Mouse (Mus musculus) cortical plate, adult 2 months (tissue): Measurements from ENCODE around the gene Wnt10a.

Experiments used
- CTCF ChIP-seq: fragments of 200-500 bp; IDR thresholded peaks from 2 replicates; pipeline ENCODE4 v1.5.1; 2011; ENCODE audit warnings: mild to moderate bottlenecking, control low read depth, low read length; ENCODE audit not compliant: insufficient read depth; ENCODE audit errors: extremely low read depth
- POLR2A ChIP-seq: fragments of 200-500 bp; IDR thresholded peaks from 2 replicates; pipeline ENCODE4 v1.6.1; 2011; ENCODE audit warnings: mild to moderate bottlenecking, low read length, control low read depth; ENCODE audit not compliant: insufficient read depth; ENCODE audit errors: extremely low read depth

GRCm38 (mm10) chr1:74807551-74808071, 16.3 kb downstream of the Wnt10a start:
- TF ChIP-seq POLR2A (no peak), CTCF (no peak)
